Mouse (Mus musculus) E14TG2a.4 (cell line): ENCODE results near the gene Clint1.

ENCODE experiments used
- CTCF ChIP-seq: conservative IDR thresholded peaks from 2 replicates; pipeline ENCODE4 v1.5.1; 2014; ENCODE audit warnings: low read length
- POU5F1 ChIP-seq: IDR thresholded peaks from 2 replicates; pipeline ENCODE4 v1.6.1; 2014; ENCODE audit warnings: low read length, borderline replicate concordance

GRCm38 (mm10) chr11:45861334-45861733, 9.5 kb downstream of the Clint1 start:
- TF ChIP-seq CTCF (no peak), POU5F1 (no peak)
